Mouse (Mus musculus) natural killer cell, adult 2 months (primary cell): ENCODE measurements around the gene Gal3st3.
"Not testable (repeated sequence)": the region's sequence is repeated elsewhere in the genome, so short reads cannot be mapped to it uniquely, and the experiment has no call there.

Experiments
- DNase-seq, 2 experiments: peaks; one replicate each; pipeline ENCODE4 v3.0.0; 2022; ENCODE audit warnings: low spot score in 2 of 2

The Gal3st3 gene

GRCm38 (mm10) chr19:5306968-5307734 is 9.0 kb downstream of the Gal3st3 start:
- no peak for DNase-seq

- no peak for DNase-seq
Observed at GRCm38 (mm10) chr19:5309025-5309424, 10.9 kb downstream of the Gal3st3 start.

GRCm38 (mm10) chr19:5313189-5313588 is 15.1 kb downstream of the Gal3st3 start:
- DNase-seq = no peak

GRCm38 (mm10) chr19:5323801-5324200 is 25.7 kb downstream of the Gal3st3 start:
- DNase-seq = peak; percentile 20 to 34

- DNase-seq = no peak
Observed at GRCm38 (mm10) chr19:5327970-5328369, 29.8 kb downstream of the Gal3st3 start.

GRCm38 (mm10) chr19:5334741-5335140 is 36.6 kb downstream of the Gal3st3 start:
- DNase-seq = no peak

GRCm38 (mm10) chr19:5335441-5335840 is 37.3 kb downstream of the Gal3st3 start, which contains the start of gene Catsper1:
Gene Catsper1, plus strand, starts transcription at chr19:5335741.
- DNase-seq = no peak

GRCm38 (mm10) chr19:5337975-5338374 is 39.8 kb downstream of the Gal3st3 start:
- DNase-seq = peak; percentile 60 to 69

- no peak for DNase-seq
Observed at GRCm38 (mm10) chr19:5341360-5341759, 43.2 kb downstream of the Gal3st3 start.

GRCm38 (mm10) chr19:5345297-5346131 is 47.4 kb downstream of the Gal3st3 start:
- DNase-seq = no peak

GRCm38 (mm10) chr19:5348064-5348463 is 49.9 kb downstream of the Gal3st3 start:
- DNase-seq = no peak

- DNase-seq = peak; percentile 21 to 28
Observed at GRCm38 (mm10) chr19:5348526-5349501, 50.7 kb downstream of the Gal3st3 start.

GRCm38 (mm10) chr19:5349502-5349873 is 51.4 kb downstream of the Gal3st3 start, which contains the start of gene Cst6:
Gene Cst6, minus strand, starts transcription at chr19:5349574.
- not testable (repeated sequence) for DNase-seq

- no peak for DNase-seq
Observed at GRCm38 (mm10) chr19:5353609-5354008, 55.5 kb downstream of the Gal3st3 start.

GRCm38 (mm10) chr19:5356080-5356479 is 57.9 kb downstream of the Gal3st3 start:
- DNase-seq = no peak
